Mouse (Mus musculus) kidney, postnatal 10 days (tissue): ENCODE measurements around the gene Tmem131l.
"Not testable (repeated sequence)": the region's sequence is repeated elsewhere in the genome, so short reads cannot be mapped to it uniquely, and the experiment has no call there.

Experiments used
- DNase-seq: peaks from one replicate; pipeline ENCODE4 v3.0.0; 2021; ENCODE audit warnings: mixed read lengths

Gene Tmem131l

GRCm38 (mm10) chr3:83904176-83904958 is 135.6 kb downstream of the Tmem131l start:
- DNase-seq, result no peak

- no peak for DNase-seq
These were observed 137.0 kb downstream of the Tmem131l start for GRCm38 (mm10) chr3:83902943-83903342.

- DNase-seq, result no peak
These were observed 137.5 kb downstream of the Tmem131l start for GRCm38 (mm10) chr3:83902459-83902858.

- no peak for DNase-seq
These were observed 139.1 kb downstream of the Tmem131l start for GRCm38 (mm10) chr3:83900756-83901373.

- DNase-seq, result peak; percentile 72
These were observed 140.4 kb downstream of the Tmem131l start for GRCm38 (mm10) chr3:83899556-83899955.

- DNase-seq, result no peak
These were observed 141.7 kb downstream of the Tmem131l start for GRCm38 (mm10) chr3:83898246-83898645.

GRCm38 (mm10) chr3:83895811-83896210 is 144.2 kb downstream of the Tmem131l start:
- DNase-seq, result no peak

- DNase-seq, result no peak
These were observed 144.9 kb downstream of the Tmem131l start for GRCm38 (mm10) chr3:83895111-83895510.

GRCm38 (mm10) chr3:83885163-83885562 is 154.8 kb downstream of the Tmem131l start:
- DNase-seq, result no peak

- not testable (repeated sequence) for DNase-seq
These were observed 160.5 kb downstream of the Tmem131l start for GRCm38 (mm10) chr3:83879261-83880050.

- DNase-seq, result no peak
These were observed 161.2 kb downstream of the Tmem131l start for GRCm38 (mm10) chr3:83878801-83879200.

- no peak for DNase-seq
These were observed 163.7 kb downstream of the Tmem131l start for GRCm38 (mm10) chr3:83876299-83876698.

GRCm38 (mm10) chr3:83875078-83875477 is 164.9 kb downstream of the Tmem131l start:
- not testable (repeated sequence) for DNase-seq

GRCm38 (mm10) chr3:83872853-83873252 is 167.1 kb downstream of the Tmem131l start:
- DNase-seq, result not testable (repeated sequence)

GRCm38 (mm10) chr3:83871962-83872361 is 168.0 kb downstream of the Tmem131l start:
- not testable (repeated sequence) for DNase-seq

GRCm38 (mm10) chr3:83871559-83871958 is 168.4 kb downstream of the Tmem131l start:
- DNase-seq, result not testable (repeated sequence)

- DNase-seq, result no peak
These were observed 170.2 kb downstream of the Tmem131l start for GRCm38 (mm10) chr3:83869776-83870175.

- DNase-seq, result not testable (repeated sequence)
These were observed 172.9 kb downstream of the Tmem131l start for GRCm38 (mm10) chr3:83867026-83867425.

GRCm38 (mm10) chr3:83865216-83865615 is 174.8 kb downstream of the Tmem131l start:
- DNase-seq, result no peak

GRCm38 (mm10) chr3:83864064-83864548 is 175.9 kb downstream of the Tmem131l start:
- DNase-seq, result no peak

GRCm38 (mm10) chr3:83862956-83863355 is 177.0 kb downstream of the Tmem131l start:
- DNase-seq, result peak; percentile 61

GRCm38 (mm10) chr3:83859595-83859994 is 180.4 kb downstream of the Tmem131l start:
- DNase-seq, result no peak

GRCm38 (mm10) chr3:83859071-83859470 is 180.9 kb downstream of the Tmem131l start:
- no peak for DNase-seq
